Mouse (Mus musculus) stomach, postnatal 0 days (tissue): Measurements from ENCODE around the gene Cyp2c23.

Experiments
- CTCF ChIP-seq: IDR thresholded peaks from 2 replicates; pipeline ENCODE4 v1.5.1; 2016; ENCODE audit warnings: antibody characterized with exemption, low read depth, mild to moderate bottlenecking, moderate library complexity
- EP300 ChIP-seq: optimal IDR thresholded peaks from 2 replicates; pipeline ENCODE3; 2016; ENCODE audit warnings: antibody characterized with exemption

DNA sequence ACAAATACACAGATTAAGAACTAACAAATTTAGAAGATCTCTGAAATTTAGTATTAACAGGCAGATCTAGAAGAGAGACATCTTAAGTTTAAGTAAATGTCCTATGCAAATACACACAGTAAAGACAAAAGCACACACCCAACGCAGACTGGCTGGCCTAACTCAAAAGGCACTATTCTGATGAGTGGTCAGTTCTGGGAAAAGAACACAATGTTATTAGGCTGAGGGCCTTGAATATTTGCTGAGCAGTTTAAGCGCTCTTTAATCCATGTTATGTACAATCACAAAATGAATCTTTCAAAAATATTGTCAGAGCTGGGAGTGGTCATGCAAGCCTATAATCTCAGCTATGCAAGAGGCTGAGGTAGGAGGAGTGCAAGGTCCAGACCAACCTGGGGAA, 35.7 kb upstream of the Cyp2c23 start:
- TF ChIP-seq EP300 (no peak), CTCF (no peak)
